In genomic region chr3:34761162-34761769, GRCm38 (mm10) we compare ENCODE assay signal across 23 mouse cellular contexts.
"Had no signal": no experiment of that assay in that cellular context is flagged by ENCODE, and none has a peak within 500 bp of the region (broad histone marks: within the 10 kb centered on the region; RNA-seq: fewer than 3 reads in every experiment).

No protein-coding gene starts in this region.

- H3K27me3 ChIP-seq: heart, embryonic 12.5 days; hindbrain, embryonic 12.5 days; intestine, embryonic 15.5 days; limb, embryonic 12.5 days; liver, embryonic 13.5 days; liver, embryonic 15.5 days had no signal

- H3K4me3 ChIP-seq: heart, embryonic 10.5 days; heart, embryonic 12.5 days; hindbrain, embryonic 10.5 days; hindbrain, embryonic 12.5 days; intestine, embryonic 15.5 days; layer of hippocampus, adult 2 months; limb, embryonic 10.5 days; limb, embryonic 12.5 days; liver, embryonic 13.5 days; liver, embryonic 15.5 days had no signal

- DNase-seq: gastrocnemius, postnatal 25 days; heart, postnatal 10 days; heart, postnatal 4 days; kidney, adult 18-20 months; kidney, adult 8-10 months; kidney, postnatal 10 days; kidney, postnatal 25 days; kidney, postnatal 4 days; layer of hippocampus, adult 9-11 months; layer of hippocampus, postnatal 36 days; liver; liver, embryonic 13.5 days; liver, postnatal 0 days had no signal

- H3K9ac ChIP-seq: heart, embryonic 12.5 days; hindbrain, embryonic 12.5 days; hindbrain, embryonic 14.5 days; intestine, embryonic 15.5 days; limb, embryonic 12.5 days; liver, embryonic 13.5 days; liver, embryonic 15.5 days; liver, postnatal 0 days had no signal

- H3K36me3 ChIP-seq: heart, embryonic 10.5 days; heart, embryonic 12.5 days; hindbrain, embryonic 10.5 days; hindbrain, embryonic 12.5 days; intestine, embryonic 15.5 days; limb, embryonic 10.5 days; limb, embryonic 12.5 days; liver, embryonic 13.5 days; liver, embryonic 15.5 days had no signal

- H3K9me3 ChIP-seq: heart, embryonic 10.5 days; heart, embryonic 12.5 days; hindbrain, embryonic 10.5 days; hindbrain, embryonic 12.5 days; intestine, embryonic 15.5 days; limb, embryonic 10.5 days; limb, embryonic 12.5 days; liver, embryonic 13.5 days; liver, embryonic 15.5 days had no signal

- H3K4me1 ChIP-seq: heart, embryonic 10.5 days; heart, embryonic 12.5 days; hindbrain, embryonic 10.5 days; hindbrain, embryonic 12.5 days; intestine, embryonic 15.5 days; liver, embryonic 13.5 days; liver, embryonic 15.5 days had no signal

- H3K27ac ChIP-seq: heart, embryonic 10.5 days; hindbrain, embryonic 10.5 days; hindbrain, embryonic 12.5 days; hindbrain, embryonic 14.5 days; intestine, embryonic 15.5 days; layer of hippocampus, adult 2 months; limb, embryonic 10.5 days; limb, embryonic 12.5 days; liver, embryonic 13.5 days; liver, embryonic 15.5 days had no signal
